Mouse (Mus musculus) heart, embryonic 15.5 days (tissue): ENCODE results near the gene Gm21970. TPM values are rescaled to one million over a fixed set of nuclear protein-coding genes. Genes with fewer than 3 reads are reported as not detected.

Experiments
- ATAC-seq: fragments of 200-750 bp; cut with Nextera tagmentation; replicated peaks from 2 replicates; pipeline ENCODE4 v1.8.0; 2017; ENCODE audit warnings: low read depth, moderate TSS enrichment; ENCODE audit not compliant: insufficient number of reproducible peaks, insufficient read depth, low FRiP score
- H3K27ac ChIP-seq: fragments of 300-500 bp; sonication (generic); 2 replicates; pipeline ENCODE4 v1.5.1; 2015; ENCODE audit warnings: mild to moderate bottlenecking, inconsistent platforms
- H3K27me3 ChIP-seq: fragments of 300-500 bp; sonication (generic); 2 replicates; pipeline ENCODE4 v1.6.1; 2015; ENCODE audit warnings: inconsistent platforms
- H3K36me3 ChIP-seq: fragments of 300-500 bp; sonication (generic); 2 replicates; pipeline ENCODE4 v1.6.1; 2015; ENCODE audit warnings: mild to moderate bottlenecking, inconsistent platforms
- H3K4me1 ChIP-seq: fragments of 300-500 bp; sonication (generic); replicated peaks from 2 replicates; pipeline ENCODE4 v1.6.1; 2015; ENCODE audit warnings: inconsistent platforms
- H3K4me2 ChIP-seq: fragments of 300-500 bp; sonication (generic); 2 replicates; pipeline ENCODE4 v1.6.1; 2015; ENCODE audit warnings: inconsistent platforms, mild to moderate bottlenecking, moderate library complexity
- H3K4me3 ChIP-seq: fragments of 300-500 bp; sonication (generic); 2 replicates; pipeline ENCODE4 v1.5.1; 2015; ENCODE audit warnings: mild to moderate bottlenecking, inconsistent platforms
- H3K9ac ChIP-seq: fragments of 300-500 bp; sonication (generic); 2 replicates; pipeline ENCODE4 v1.6.1; 2015; ENCODE audit warnings: mild to moderate bottlenecking, inconsistent platforms
- H3K9me3 ChIP-seq: fragments of 300-500 bp; sonication (generic); replicated peaks from 2 replicates; pipeline ENCODE4 v1.6.1; 2016; ENCODE audit warnings: inconsistent platforms
- WGBS: fragments of 180-500 bp; shearing (Covaris S2); methylation state at CpG from one replicate; pipeline ENCODE4 v1.1.7; 2015; ENCODE audit warnings: mixed read lengths; 5-methylcytosine and 5-hydroxymethylcytosine counted together
- polyA plus RNA-seq: library from polyadenylated mRNA; unstranded; fragments of >200 nt; fragmentation: Nextera tagmentation; extraction: Ambion mirVana; gene quantifications from 2 replicates; pipeline ENCODE4 v1.2.1, GENCODE M21; 2015

The Gm21970 gene
- polyA plus RNA-seq, 1 experiment from 2014 or later = not detected

GRCm38 (mm10) chr16:91459396-91459795 lies 67.9 kb downstream of the Gm21970 start:
- WGBS = 84% methylated on average over 3 of the region's 3 CpGs
- no peak overlapping the region for H3K9ac ChIP-seq

DNA sequence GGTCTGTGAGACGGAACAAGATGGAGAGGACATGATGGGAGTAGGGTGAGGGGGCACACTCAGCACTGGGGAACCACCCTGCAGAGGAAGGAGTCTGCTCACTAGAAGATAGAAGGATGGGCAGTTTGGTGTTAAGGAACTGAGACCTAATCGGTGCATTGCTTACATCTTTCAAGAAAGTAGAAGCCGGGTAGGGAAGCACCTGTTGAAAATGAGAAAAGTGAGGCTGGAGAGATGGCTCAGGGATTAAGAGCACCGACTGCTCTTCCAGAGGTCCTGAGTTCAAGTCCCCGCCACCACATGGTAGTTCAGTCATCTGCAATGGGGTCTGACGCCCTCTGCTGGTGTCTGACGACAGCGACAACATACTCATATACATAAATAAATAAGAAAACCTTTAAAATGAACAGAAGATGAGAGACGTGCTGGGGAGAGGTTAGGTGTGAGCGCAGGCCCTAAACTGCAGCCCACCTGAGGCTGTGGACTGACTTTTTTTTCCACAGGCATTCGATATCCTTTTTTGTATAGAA lies 68.4 kb downstream of the Gm21970 start:
- Histone ChIP-seq H3K36me3 (no peaks in the 10 kb centered on the region), H3K4me2 (no peak overlapping the region), H3K27ac (no peak overlapping the region), H3K4me1 (peaks cover 20% of the 10 kb centered on the region), H3K9me3 (no peaks in the 10 kb centered on the region), H3K9ac (no peak overlapping the region), H3K4me3 (no peak overlapping the region), H3K27me3 (no peaks in the 10 kb centered on the region)
- WGBS = 71% methylated on average over 11 of the region's 11 CpGs
- no peak for ATAC-seq

More at GRCm38 (mm10) chr16:91459396-91459795, 67.9 kb downstream of the Gm21970 start:
- H3K27me3 ChIP-seq = no peaks in the 10 kb centered on the region
- H3K36me3 ChIP-seq = no peaks in the 10 kb centered on the region
- H3K4me2 ChIP-seq = peak overlapping the region; percentile 12; the same call in 1 of the 2 replicates
- peak overlapping the region; percentile 32 for H3K27ac ChIP-seq
- no peak overlapping the region for H3K4me3 ChIP-seq
- peaks cover 20% of the 10 kb centered on the region for H3K4me1 ChIP-seq
- H3K9me3 ChIP-seq = no peaks in the 10 kb centered on the region
- no peak for ATAC-seq

DNA sequence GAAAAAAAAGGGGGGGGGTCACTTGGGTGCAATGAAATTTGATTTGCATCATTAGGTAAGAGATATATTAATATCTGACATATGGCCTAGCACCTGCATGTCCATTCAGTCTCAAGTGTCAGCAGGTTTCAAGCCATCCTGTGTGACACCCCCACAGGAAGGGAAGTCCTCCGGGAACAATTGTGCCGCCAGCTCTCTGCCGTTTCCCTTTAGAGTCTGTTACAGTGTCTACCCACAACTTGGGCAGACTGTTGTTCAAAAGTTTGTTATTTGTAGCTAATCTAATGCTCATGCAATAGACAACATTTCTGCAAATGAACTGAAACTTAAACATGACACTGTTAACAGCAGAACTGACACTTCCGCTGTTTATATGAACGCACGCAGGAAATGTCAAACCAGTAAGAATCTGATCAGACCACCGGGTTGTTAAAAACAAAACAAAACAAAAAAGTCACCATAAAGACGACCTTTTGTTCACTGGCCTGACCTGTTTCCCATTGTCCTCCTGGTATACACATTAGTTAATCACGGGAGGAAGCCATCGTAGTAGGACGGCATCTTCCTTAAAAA lies 69.6 kb downstream of the Gm21970 start:
- no peaks in the 10 kb centered on the region for H3K36me3 ChIP-seq
- peaks cover 33% of the 10 kb centered on the region for H3K4me1 ChIP-seq
- H3K9ac ChIP-seq = no peak overlapping the region
- peak overlapping the region; percentile 43 for H3K27ac ChIP-seq
- 61% methylated on average over 11 of the region's 11 CpGs for WGBS
- H3K4me3 ChIP-seq = no peak overlapping the region
- H3K27me3 ChIP-seq = no peaks in the 10 kb centered on the region
- no peak for ATAC-seq
- H3K4me2 ChIP-seq = no peak overlapping the region
- H3K9me3 ChIP-seq = no peaks in the 10 kb centered on the region

DNA sequence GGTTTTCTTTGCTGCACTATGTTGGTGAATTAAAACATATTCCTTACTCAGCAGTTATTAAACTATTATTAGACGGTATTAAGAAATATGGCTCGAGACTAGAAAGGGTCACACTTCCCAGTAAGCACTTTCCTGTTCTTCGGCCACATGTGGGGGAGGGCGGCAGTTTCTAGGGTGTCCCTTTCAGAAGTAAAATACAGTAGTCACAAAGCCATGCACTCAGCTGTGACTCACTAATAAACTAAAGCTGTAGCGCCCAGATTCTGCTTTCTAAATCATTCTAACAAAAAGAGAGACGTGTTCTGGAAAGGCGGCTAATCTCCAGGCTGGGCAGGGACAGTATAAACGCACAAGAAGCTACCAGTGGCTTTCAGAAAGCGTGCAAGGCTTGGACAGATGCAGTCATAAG lies 70.3 kb downstream of the Gm21970 start:
- no peak for ATAC-seq
- Histone ChIP-seq H3K27ac (peak overlapping the region; percentile 56), H3K4me2 (no peak overlapping the region), H3K36me3 (no peaks in the 10 kb centered on the region), H3K9me3 (no peaks in the 10 kb centered on the region), H3K27me3 (no peaks in the 10 kb centered on the region), H3K9ac (no peak overlapping the region), H3K4me1 (peaks cover 38% of the 10 kb centered on the region), H3K4me3 (no peak overlapping the region)
- 53% methylated on average over 9 of the region's 9 CpGs for WGBS

DNA sequence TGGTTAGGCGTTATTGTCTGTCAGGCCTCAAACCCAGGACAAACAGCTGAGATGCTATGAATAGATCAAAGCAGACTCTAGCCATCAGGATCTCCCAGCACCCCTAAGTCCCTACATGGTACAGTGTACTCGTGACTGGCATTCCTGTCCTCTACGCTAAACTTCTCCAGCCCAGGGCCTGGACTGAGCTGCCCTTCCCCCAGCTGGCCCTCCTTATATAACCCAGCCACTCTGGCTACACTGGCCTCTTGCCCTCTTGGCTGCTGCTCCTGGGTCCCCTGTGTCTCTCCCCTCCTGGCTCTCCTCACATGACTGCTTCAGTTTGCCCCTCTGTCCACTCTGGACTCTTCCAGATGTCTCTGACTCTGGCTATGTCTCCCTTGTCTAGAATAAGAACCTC lies 71.1 kb downstream of the Gm21970 start:
- Histone ChIP-seq H3K4me2 (no peak overlapping the region), H3K27ac (peak overlapping the region; percentile 15; the same call in 1 of the 2 replicates), H3K4me3 (no peak overlapping the region), H3K9me3 (no peaks in the 10 kb centered on the region), H3K36me3 (no peaks in the 10 kb centered on the region), H3K27me3 (no peaks in the 10 kb centered on the region), H3K9ac (no peak overlapping the region), H3K4me1 (peaks cover 38% of the 10 kb centered on the region)
- 51% methylated on average over 3 of the region's 3 CpGs for WGBS
- ATAC-seq = no peak

- H3K9me3 ChIP-seq = no peaks in the 10 kb centered on the region
- no peaks in the 10 kb centered on the region for H3K36me3 ChIP-seq
- no peak overlapping the region for H3K4me2 ChIP-seq
- H3K4me1 ChIP-seq = peaks cover 38% of the 10 kb centered on the region
- no peak overlapping the region for H3K4me3 ChIP-seq
- H3K27ac ChIP-seq = no peak overlapping the region
- ATAC-seq = no peak
- 58% methylated on average over 2 of the region's 2 CpGs for WGBS
- no peaks in the 10 kb centered on the region for H3K27me3 ChIP-seq
- H3K9ac ChIP-seq = no peak overlapping the region
Measured at GRCm38 (mm10) chr16:91463400-91463799, 71.9 kb downstream of the Gm21970 start.

- H3K4me3 ChIP-seq = peak overlapping the region; percentile 75
- ATAC-seq = no peak
- peaks cover 37% of the 10 kb centered on the region for H3K4me1 ChIP-seq
- peak overlapping the region; percentile 52; the same call in 1 of the 2 replicates for H3K9ac ChIP-seq
- H3K9me3 ChIP-seq = no peaks in the 10 kb centered on the region
- H3K36me3 ChIP-seq = no peaks in the 10 kb centered on the region
- H3K27ac ChIP-seq = peak overlapping the region; percentile 85
- WGBS = 85% methylated on average over 4 of the region's 4 CpGs
- peak overlapping the region; percentile 94 for H3K4me2 ChIP-seq
- no peaks in the 10 kb centered on the region for H3K27me3 ChIP-seq
Measured at GRCm38 (mm10) chr16:91463836-91464400, 72.4 kb downstream of the Gm21970 start.

DNA sequence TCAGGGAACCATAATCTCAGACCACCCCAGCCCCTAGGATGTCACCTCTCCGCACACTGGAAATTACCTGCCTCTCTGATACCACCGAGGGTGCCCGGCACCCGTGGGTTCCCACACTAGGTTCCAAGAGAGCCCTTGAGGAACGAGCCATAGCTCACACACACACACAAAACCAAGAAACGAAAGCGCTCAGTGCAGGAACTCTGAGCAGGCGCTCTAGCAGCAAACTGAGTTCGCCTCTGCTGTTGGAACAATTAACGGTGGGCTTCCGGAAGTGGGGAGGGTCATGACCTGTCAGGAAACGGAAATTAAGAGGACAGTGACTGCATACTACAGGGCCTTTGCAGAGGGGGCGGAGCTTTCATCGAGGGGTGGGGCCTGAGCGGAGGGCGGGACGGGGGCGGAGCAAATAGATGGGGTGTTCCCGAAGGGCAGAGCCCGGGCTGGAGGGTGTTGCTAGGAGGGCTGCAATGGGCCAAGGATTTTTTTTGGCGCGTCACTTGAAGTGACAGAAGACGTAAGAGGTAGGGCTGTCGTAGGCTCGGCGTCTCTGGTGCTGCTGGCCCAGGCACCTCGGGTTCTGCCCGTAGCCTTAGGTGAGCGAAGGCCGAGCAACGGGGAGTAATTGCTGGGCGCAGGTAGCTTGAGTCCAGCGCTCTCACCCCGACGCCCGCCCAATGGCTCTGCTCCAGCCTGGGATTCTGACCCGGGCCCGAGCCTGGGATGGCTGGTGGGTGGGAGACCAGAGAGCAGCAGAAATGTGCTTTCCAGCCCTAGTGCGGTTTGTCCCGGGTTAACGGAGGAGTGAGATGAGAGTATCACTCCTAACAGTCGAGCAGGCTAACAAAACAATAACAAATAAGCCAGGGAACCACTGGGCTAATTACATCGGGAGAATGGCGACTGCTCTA lies 73.3 kb downstream of the Gm21970 start:
- Histone ChIP-seq H3K9me3 (no peaks in the 10 kb centered on the region), H3K36me3 (no peaks in the 10 kb centered on the region), H3K4me1 (peaks cover 33% of the 10 kb centered on the region), H3K27ac (peak overlapping the region; percentile 85), H3K4me2 (peak overlapping the region; percentile 94), H3K9ac (peak overlapping the region; percentile 71), H3K4me3 (peak overlapping the region; percentile 75), H3K27me3 (no peaks in the 10 kb centered on the region)
- peak; percentile 95 for ATAC-seq
- 2% methylated on average over 44 of the region's 44 CpGs for WGBS

GRCm38 (mm10) chr16:91465505-91466240 lies 74.2 kb downstream of the Gm21970 start:
- ATAC-seq = no peak
- Histone ChIP-seq H3K4me3 (peak overlapping the region; percentile 75), H3K27ac (peak overlapping the region; percentile 85), H3K4me1 (peaks cover 31% of the 10 kb centered on the region), H3K9ac (peak overlapping the region; percentile 71), H3K9me3 (no peaks in the 10 kb centered on the region), H3K27me3 (no peaks in the 10 kb centered on the region), H3K4me2 (peak overlapping the region; percentile 94), H3K36me3 (no peaks in the 10 kb centered on the region)
- WGBS = 51% methylated on average over 13 of the region's 13 CpGs

DNA sequence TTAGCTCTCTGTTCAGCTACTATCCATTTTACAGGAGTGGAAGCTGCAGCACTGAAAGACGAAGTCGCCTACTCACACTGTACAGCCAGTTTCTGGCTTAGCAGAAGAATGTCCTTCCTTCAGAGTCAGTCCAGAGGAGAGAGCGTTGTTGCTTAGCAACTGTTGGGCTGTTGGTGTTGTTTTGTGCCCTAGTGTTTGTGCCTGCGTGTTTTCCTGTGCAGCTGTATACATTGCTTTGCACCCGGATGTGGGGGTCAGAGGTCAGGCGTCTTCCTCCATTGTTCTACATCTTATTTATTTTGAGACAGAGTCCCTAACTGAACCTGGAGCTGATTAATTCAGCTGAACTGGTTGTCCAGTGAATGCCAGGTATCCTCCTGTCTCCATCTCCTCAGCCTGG lies 75.0 kb downstream of the Gm21970 start:
- H3K4me2 ChIP-seq = peak overlapping the region; percentile 94
- ATAC-seq = no peak
- no peaks in the 10 kb centered on the region for H3K36me3 ChIP-seq
- no peaks in the 10 kb centered on the region for H3K27me3 ChIP-seq
- H3K4me3 ChIP-seq = no peak overlapping the region
- WGBS = 56% methylated on average over 6 of the region's 6 CpGs
- no peaks in the 10 kb centered on the region for H3K9me3 ChIP-seq
- no peak overlapping the region for H3K9ac ChIP-seq
- H3K27ac ChIP-seq = 0 out of 2 replicates have a peak overlapping the region, but pooled peaks have one; percentile 19
- peaks cover 30% of the 10 kb centered on the region for H3K4me1 ChIP-seq
